ENCODE assay signal across 15 mouse cellular contexts in genomic region chr1:171349210-171349609, GRCm38 (mm10).
"Had no signal": no experiment of that assay in that cellular context is flagged by ENCODE, and none has a peak within 500 bp of the region (broad histone marks: within the 10 kb centered on the region; RNA-seq: fewer than 3 reads in every experiment).

No protein-coding gene starts in this region.

- H3K27me3 ChIP-seq: limb, embryonic 15.5 days; liver, embryonic 12.5 days; neural tube, embryonic 12.5 days had no signal

- ATAC-seq: liver, embryonic 12.5 days had no signal

- DNase-seq: kidney, adult 8-10 months; left cerebral cortex, postnatal 4 days; lung, embryonic 14.5 days; lung, postnatal 10 days; lung, postnatal 4 days; midbrain, embryonic 14.5 days; retina, postnatal 1 day; right cerebral cortex, postnatal 4 days; thymus, postnatal 4 days had no signal

- H3K9me3 ChIP-seq: liver, embryonic 12.5 days had no signal

- H3K27ac ChIP-seq: kidney, postnatal 0 days; layer of hippocampus, adult 2 months; limb, embryonic 15.5 days; liver, embryonic 12.5 days; midbrain, embryonic 10.5 days; neural tube, embryonic 12.5 days had no signal

- H3K4me2 ChIP-seq: limb, embryonic 15.5 days; liver, embryonic 12.5 days; lung, embryonic 14.5 days; neural tube, embryonic 12.5 days had no signal

- H3K9ac ChIP-seq: limb, embryonic 15.5 days; lung, embryonic 14.5 days; neural tube, embryonic 12.5 days had no signal

- H3K4me3 ChIP-seq: layer of hippocampus, adult 2 months; limb, embryonic 15.5 days; liver, embryonic 12.5 days; midbrain, embryonic 10.5 days; neural tube, embryonic 12.5 days had no signal
